Mouse (Mus musculus) kidney, postnatal 10 days (tissue): ENCODE data around the gene Pon1.

Experiments
- DNase-seq: peaks from one replicate; pipeline ENCODE4 v3.0.0; 2021; ENCODE audit warnings: mixed read lengths

Gene Pon1

DNA sequence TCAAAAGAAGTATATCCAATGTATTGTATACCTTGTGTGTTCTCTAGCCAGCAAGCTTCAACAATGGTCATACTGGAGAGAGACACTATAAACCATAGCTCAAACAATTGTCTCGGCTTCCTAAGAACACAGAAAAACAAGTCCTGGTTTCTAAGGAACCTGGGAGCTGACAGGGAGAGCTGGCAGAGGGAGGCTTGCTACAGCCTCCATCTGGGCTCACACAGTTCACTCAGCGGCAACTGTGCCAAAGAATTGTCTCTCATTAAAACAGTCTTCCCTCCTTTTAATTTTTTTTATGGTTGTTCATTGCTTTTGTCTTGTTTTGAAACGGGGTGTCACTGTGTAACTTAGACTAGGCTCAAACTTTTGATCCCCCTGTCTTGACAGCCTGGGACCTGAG is 73.5 kb downstream of the Pon1 start:
- DNase-seq = no peak

- no peak for DNase-seq
Measured at GRCm38 (mm10) chr6:5119181-5119910, 74.4 kb downstream of the Pon1 start.
